Mouse (Mus musculus): ENCODE results near the gene Olfr283.
A peak's percentile ranks its signal among the peaks of the same experiment; 100 is the strongest.
"Not testable (repeated sequence)": the region's sequence is repeated elsewhere in the genome, so short reads cannot be mapped to it uniquely, and the experiment has no call there.

- TF ChIP-seq CTCF (IDR thresholded peaks at IDR 0.05; ENCODE audit: low read depth), result peak; percentile 56
- not testable (repeated sequence) for TF ChIP-seq EP300 (optimal IDR thresholded peaks at IDR 0.05)
Observed at GRCm38 (mm10) chr15:98417285-98417684, 36.5 kb upstream of the Olfr283 start.

All from stomach, postnatal 0 days (tissue).